Mouse (Mus musculus) cerebellum, adult (tissue): ENCODE measurements around the gene Inip.
"Not testable (repeated sequence)": the region's sequence is repeated elsewhere in the genome, so short reads cannot be mapped to it uniquely, and the experiment has no call there.

ENCODE experiments used
- ATAC-seq: cut with Nextera tagmentation; 2 replicates; pipeline ENCODE4 v1.9.2; 2017; ENCODE audit warnings: mild to moderate bottlenecking, moderate library complexity, mixed read lengths; ENCODE audit not compliant: insufficient number of reproducible peaks, low FRiP score, low TSS enrichment

The Inip gene

GRCm38 (mm10) chr4:59815121-59815810 is 13.9 kb upstream of the Inip start:
- ATAC-seq = no peak

- no peak for ATAC-seq
Measured at GRCm38 (mm10) chr4:59814094-59814493, 12.7 kb upstream of the Inip start.

GRCm38 (mm10) chr4:59808396-59808795 is 7.0 kb upstream of the Inip start:
- no peak for ATAC-seq

GRCm38 (mm10) chr4:59807521-59807920 is 6.1 kb upstream of the Inip start:
- ATAC-seq = no peak

GRCm38 (mm10) chr4:59806879-59807195 is 5.4 kb upstream of the Inip start:
- ATAC-seq = no peak

GRCm38 (mm10) chr4:59805968-59806878 is 4.8 kb upstream of the Inip start:
- ATAC-seq = peak; percentile 26; the same call in 1 of the 2 replicates

- peak; percentile 68 for ATAC-seq
Measured at GRCm38 (mm10) chr4:59805181-59805967, 4.0 kb upstream of the Inip start, which contains the start of gene Snx30. TSS of gene Snx30 (plus strand) at chr4:59805840.

GRCm38 (mm10) chr4:59804754-59805153 is 3.4 kb upstream of the Inip start:
- ATAC-seq = no peak

GRCm38 (mm10) chr4:59803358-59803757 is 2.0 kb upstream of the Inip start:
- ATAC-seq = no peak

- ATAC-seq = no peak
Measured at GRCm38 (mm10) chr4:59802792-59803191, 1.4 kb upstream of the Inip start.

GRCm38 (mm10) chr4:59802107-59802506 is 718 bp upstream of the Inip start:
- ATAC-seq = no peak

- ATAC-seq = no peak
Measured at GRCm38 (mm10) chr4:59800181-59800580, 1.2 kb downstream of the Inip start.

- no peak for ATAC-seq
Measured at GRCm38 (mm10) chr4:59795788-59796455, 5.5 kb downstream of the Inip start.

GRCm38 (mm10) chr4:59794116-59794515 is 7.3 kb downstream of the Inip start:
- no peak for ATAC-seq

GRCm38 (mm10) chr4:59793626-59794025 is 7.8 kb downstream of the Inip start:
- ATAC-seq = not testable (repeated sequence)

- no peak for ATAC-seq
Measured at GRCm38 (mm10) chr4:59789015-59789414, 12.4 kb downstream of the Inip start.

- no peak for ATAC-seq
Measured at GRCm38 (mm10) chr4:59787126-59787525, 14.3 kb downstream of the Inip start.

GRCm38 (mm10) chr4:59786661-59787060 is 14.7 kb downstream of the Inip start:
- no peak for ATAC-seq

GRCm38 (mm10) chr4:59785412-59785811 is 16.0 kb downstream of the Inip start:
- ATAC-seq = no peak

GRCm38 (mm10) chr4:59783685-59784279 is 17.6 kb downstream of the Inip start:
- peak; percentile 99 for ATAC-seq
